Mouse (Mus musculus) Patski (cell line): Measurements from ENCODE around the gene Adamts8. TPM values are rescaled to one million over a fixed set of nuclear protein-coding genes. Genes with fewer than 3 reads are reported as not detected.

Experiments
- ATAC-seq: fragments of 100-300 bp; one replicate; pipeline ENCODE4 v1.8.0; 2021
- CTCF ChIA-PET: fragments of 350-600 bp; sonication (Branson Sonifier 250); formaldehyde crosslinking; loops from one replicate; lab custom pipeline; 2022; ENCODE audit warnings: inconsistent platforms; lab: Charles Lee
- POLR2A ChIA-PET: fragments of 350-600 bp; sonication (Branson Sonifier 250); formaldehyde crosslinking; loops from one replicate; lab custom pipeline; 2022; ENCODE audit warnings: antibody characterized with exemption, inconsistent platforms; lab: Charles Lee
- DNase-seq: peaks from one replicate; pipeline ENCODE4 v3.0.0-alpha.2; 2011; ENCODE audit warnings: low read depth, low spot score
- H3K27me3 ChIP-seq: fragments of 371-371 bp; one replicate; pipeline ENCODE4 v1.5.1; 2021
- CTCF ChIP-seq: fragments of 100-300 bp; IDR thresholded peaks from one replicate; pipeline ENCODE4 v1.5.1; 2021
- in situ Hi-C: fragments of 300-500 bp; cut with MboI; formaldehyde crosslinking; loops from 3 replicates; pipeline ENCODE4 v1.11.1; 2018; ENCODE audit warnings: low pct_unique_long_range_greater_than_20kb, mixed read lengths
- polyA plus RNA-seq: library from polyadenylated mRNA; unstranded; gene quantifications from one replicate; pipeline ENCODE4 v1.2.3, GENCODE M21; 2021

The Adamts8 gene
- not detected for polyA plus RNA-seq

GRCm38 (mm10) chr9:30942512-30943313 lies at the start of gene Adamts8:
Adamts8 (plus strand) TSS chr9:30942562.
- POLR2A ChIA-PET, result no interaction called here
- H3K27me3 ChIP-seq, result peaks cover 54% of the 10 kb centered on the region
- in situ Hi-C loops, result loop anchor here (5.0 kb wide), 1 partner anchor 465 kb away; no protein-coding TSS in a partner anchor
- CTCF ChIA-PET, result interaction anchor here (0.9 kb wide), 1 partner anchor 463 kb away, joined by 3 read pairs; no protein-coding TSS in a partner anchor
- peak; percentile 45 for ATAC-seq
- TF ChIP-seq CTCF, result peak; percentile 78
- DNase-seq, result no peak

DNA sequence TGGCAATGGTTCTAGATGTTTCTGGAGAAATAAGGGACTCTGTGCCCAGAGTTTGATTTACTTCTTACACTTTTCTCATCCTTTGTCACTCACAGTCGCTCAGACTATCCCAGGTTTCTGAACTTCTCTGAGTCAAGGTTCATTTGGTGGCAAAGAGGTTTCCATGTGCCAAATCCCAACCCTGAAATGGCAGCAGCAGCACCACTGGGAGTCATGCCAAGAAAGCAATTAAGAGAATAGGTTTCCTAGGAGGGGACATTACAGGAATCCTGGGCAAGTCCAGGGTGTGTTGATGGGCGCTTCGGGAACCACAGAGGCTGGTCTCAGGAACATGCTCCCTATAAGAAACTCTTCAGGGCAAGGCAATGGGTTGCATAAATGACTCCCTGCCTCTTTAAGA lies 46.7 kb upstream of the Adamts8 start:
- no peak for TF ChIP-seq CTCF
- peak; percentile 13 for DNase-seq
- in situ Hi-C loops, result no loop called here
- ATAC-seq, result no peak
- H3K27me3 ChIP-seq, result no peaks in the 10 kb centered on the region
- ChIA-PET CTCF (no interaction called here), POLR2A (no interaction called here)

GRCm38 (mm10) chr9:30896752-30897151 lies 45.6 kb upstream of the Adamts8 start:
- H3K27me3 ChIP-seq, result no peaks in the 10 kb centered on the region
- DNase-seq (peak; percentile 91), ATAC-seq (peak; percentile 97)
- CTCF ChIA-PET, result interaction anchor here (1.0 to 1.6 kb wide), 2 partner anchors 40 to 271 kb away, joined by 3 to 6 read pairs; no protein-coding TSS in a partner anchor
- POLR2A ChIA-PET, result interaction anchor here (0.6 to 0.8 kb wide), 2 partner anchors 45 to 364 kb away, joined by 4 to 5 read pairs; no protein-coding TSS in a partner anchor
- TF ChIP-seq CTCF, result no peak
- in situ Hi-C loops, result no loop called here

DNA sequence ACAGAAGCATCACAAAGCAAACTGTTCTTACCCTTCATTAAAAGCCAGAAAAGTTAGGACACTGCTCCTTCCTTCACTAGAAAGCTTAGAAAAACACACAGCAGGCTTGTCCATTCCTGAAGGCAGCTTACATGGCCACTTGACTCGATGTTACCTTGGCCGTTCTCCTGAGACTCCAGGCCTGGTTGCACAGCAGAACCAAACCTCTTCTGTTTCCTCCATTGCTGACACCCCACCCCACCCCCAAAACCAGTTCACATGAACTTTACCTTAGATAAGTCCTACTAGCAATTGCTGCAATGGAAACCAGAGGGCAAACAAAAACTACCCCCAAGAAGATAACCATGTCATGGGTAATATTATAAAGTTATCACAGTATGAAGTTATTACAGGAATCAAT lies 45.2 kb upstream of the Adamts8 start:
- ChIA-PET CTCF (interaction anchor here (1.6 kb wide), 1 partner anchor 39 kb away, joined by 6 read pairs; no protein-coding TSS in a partner anchor), POLR2A (interaction anchor here (0.8 kb wide), 1 partner anchor 45 kb away, joined by 4 read pairs; no protein-coding TSS in a partner anchor)
- no peak for TF ChIP-seq CTCF
- ATAC-seq (no peak), DNase-seq (no peak)
- no peaks in the 10 kb centered on the region for H3K27me3 ChIP-seq
- in situ Hi-C loops, result no loop called here

DNA sequence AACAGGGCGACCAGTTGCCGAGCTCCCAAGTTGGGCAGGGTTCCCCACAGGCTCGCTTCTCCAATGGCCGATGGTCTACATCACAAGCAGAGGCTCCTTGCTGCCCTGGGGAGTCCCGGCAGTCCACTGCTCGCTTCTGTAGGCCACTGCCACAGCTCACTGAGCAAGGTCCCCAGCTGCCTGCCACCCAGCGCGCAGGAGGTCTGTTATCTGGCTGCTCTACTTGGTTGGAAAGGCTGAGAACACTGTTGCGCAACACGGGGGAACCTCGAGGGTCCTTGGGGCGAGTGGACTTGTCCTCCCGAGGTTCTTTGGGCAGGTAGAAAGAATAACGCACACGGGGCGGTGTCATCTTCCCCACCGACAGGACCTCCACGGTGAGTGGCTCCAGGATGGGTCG lies 40.2 kb upstream of the Adamts8 start:
- no peak for TF ChIP-seq CTCF
- in situ Hi-C loops, result no loop called here
- no peaks in the 10 kb centered on the region for H3K27me3 ChIP-seq
- CTCF ChIA-PET, result interaction anchor here (1.3 kb wide), 1 partner anchor 16 kb away, joined by 3 read pairs; no protein-coding TSS in a partner anchor
- POLR2A ChIA-PET, result no interaction called here
- no peak for DNase-seq
- no peak for ATAC-seq

DNA sequence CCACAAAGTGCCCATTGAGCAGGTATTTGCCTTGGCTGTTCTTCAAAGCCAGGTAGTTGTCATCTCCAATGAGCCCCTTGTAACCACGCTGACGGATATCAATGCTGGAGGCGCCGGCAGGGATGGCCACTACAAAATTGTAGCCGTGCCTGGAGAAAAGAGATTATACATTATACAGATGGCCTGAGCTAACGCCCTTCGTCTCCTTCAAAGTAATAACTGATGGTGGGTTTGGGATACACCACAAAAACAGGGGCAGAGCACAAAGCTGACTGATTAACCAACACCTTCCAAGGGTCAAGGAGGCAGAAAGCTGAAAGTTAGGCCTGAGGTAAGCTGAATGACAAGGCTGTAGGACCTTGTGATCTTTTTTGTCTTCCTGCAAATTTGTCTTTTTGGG lies 39.7 kb upstream of the Adamts8 start:
- DNase-seq (no peak), ATAC-seq (no peak)
- in situ Hi-C loops, result no loop called here
- ChIA-PET POLR2A (no interaction called here), CTCF (interaction anchor here (1.1 to 1.3 kb wide), 2 partner anchors 15 to 34 kb away, joined by 3 read pairs; no protein-coding TSS in a partner anchor)
- no peaks in the 10 kb centered on the region for H3K27me3 ChIP-seq
- TF ChIP-seq CTCF, result no peak

DNA sequence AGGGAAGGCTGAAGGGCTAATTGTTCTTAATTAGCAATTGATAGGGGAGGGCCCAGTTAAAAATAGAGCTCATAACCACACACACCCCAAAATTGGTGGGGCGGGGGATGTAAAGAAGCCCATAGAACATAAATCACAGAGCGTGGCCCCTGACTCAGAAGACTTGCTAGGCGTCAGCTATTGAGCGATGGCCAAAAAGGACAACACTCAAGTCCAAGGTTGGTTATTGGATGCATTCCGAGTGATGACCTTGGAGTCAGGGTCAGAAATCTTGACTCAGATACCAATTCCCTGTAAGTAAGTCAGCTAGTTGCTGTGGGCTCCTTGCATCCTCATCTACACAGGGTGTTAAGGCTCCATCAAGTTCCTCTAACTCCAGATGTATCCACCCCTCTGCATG lies 39.1 kb upstream of the Adamts8 start:
- ChIA-PET CTCF (interaction anchor here (1.1 to 1.3 kb wide), 3 partner anchors 12 to 33 kb away, joined by 3 read pairs; no protein-coding TSS in a partner anchor), POLR2A (no interaction called here)
- DNase-seq (no peak), ATAC-seq (no peak)
- in situ Hi-C loops, result no loop called here
- no peaks in the 10 kb centered on the region for H3K27me3 ChIP-seq
- TF ChIP-seq CTCF, result no peak

- no peak for DNase-seq
- H3K27me3 ChIP-seq, result no peaks in the 10 kb centered on the region
- TF ChIP-seq CTCF, result no peak
- POLR2A ChIA-PET, result no interaction called here
- in situ Hi-C loops, result no loop called here
- no peak for ATAC-seq
- CTCF ChIA-PET, result no interaction called here
These were observed 36.5 kb upstream of the Adamts8 start for GRCm38 (mm10) chr9:30905861-30906260.

GRCm38 (mm10) chr9:30906426-30906825 lies 35.9 kb upstream of the Adamts8 start:
- ATAC-seq (no peak), DNase-seq (no peak)
- in situ Hi-C loops, result no loop called here
- POLR2A ChIA-PET, result no interaction called here
- CTCF ChIA-PET, result no interaction called here
- no peak for TF ChIP-seq CTCF
- H3K27me3 ChIP-seq, result no peaks in the 10 kb centered on the region

DNA sequence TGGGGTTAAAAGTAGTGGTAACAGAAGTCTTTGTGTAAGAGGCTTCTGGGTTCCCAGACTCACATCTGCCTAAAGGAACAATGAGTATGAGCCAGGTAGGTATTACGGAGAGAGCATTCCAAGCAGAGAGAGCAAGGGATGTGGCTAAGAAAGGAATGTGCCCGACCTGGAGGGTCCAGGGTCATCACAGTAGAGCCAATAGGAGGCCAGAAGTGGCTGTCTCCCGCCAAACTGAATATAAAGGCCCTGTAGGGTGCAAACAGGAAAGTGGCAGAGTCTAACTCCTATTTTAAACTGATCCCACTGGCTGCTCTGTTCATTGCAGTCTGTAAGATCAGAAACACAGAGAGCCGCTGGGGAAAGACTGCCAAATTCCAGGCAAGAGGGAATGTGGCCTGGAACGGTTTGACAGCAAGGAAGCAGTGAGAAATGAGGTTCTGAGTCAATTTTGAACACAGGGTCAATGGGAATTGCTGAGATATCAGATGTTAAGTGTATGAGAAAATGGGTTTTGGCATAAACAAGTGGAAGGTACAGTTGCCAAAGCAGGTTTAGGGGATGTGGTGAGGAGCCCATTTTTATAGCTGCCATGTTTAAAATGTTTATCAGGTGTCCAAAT lies 34.6 kb upstream of the Adamts8 start:
- no peak for DNase-seq
- in situ Hi-C loops, result no loop called here
- TF ChIP-seq CTCF, result no peak
- ChIA-PET CTCF (no interaction called here), POLR2A (no interaction called here)
- no peak for ATAC-seq
- H3K27me3 ChIP-seq, result no peaks in the 10 kb centered on the region

GRCm38 (mm10) chr9:30908296-30908690 lies 34.1 kb upstream of the Adamts8 start:
- no peaks in the 10 kb centered on the region for H3K27me3 ChIP-seq
- CTCF ChIA-PET, result no interaction called here
- no peak for TF ChIP-seq CTCF
- ATAC-seq (no peak), DNase-seq (no peak)
- POLR2A ChIA-PET, result no interaction called here
- in situ Hi-C loops, result no loop called here
